Mouse (Mus musculus): ENCODE data around the gene Rap1b. TPM values are rescaled to one million over a fixed set of nuclear protein-coding genes. Genes with fewer than 3 reads are reported as not detected.

The Rap1b gene
- total RNA-seq, 1 experiment from 2014 or later = 126 TPM

DNA sequence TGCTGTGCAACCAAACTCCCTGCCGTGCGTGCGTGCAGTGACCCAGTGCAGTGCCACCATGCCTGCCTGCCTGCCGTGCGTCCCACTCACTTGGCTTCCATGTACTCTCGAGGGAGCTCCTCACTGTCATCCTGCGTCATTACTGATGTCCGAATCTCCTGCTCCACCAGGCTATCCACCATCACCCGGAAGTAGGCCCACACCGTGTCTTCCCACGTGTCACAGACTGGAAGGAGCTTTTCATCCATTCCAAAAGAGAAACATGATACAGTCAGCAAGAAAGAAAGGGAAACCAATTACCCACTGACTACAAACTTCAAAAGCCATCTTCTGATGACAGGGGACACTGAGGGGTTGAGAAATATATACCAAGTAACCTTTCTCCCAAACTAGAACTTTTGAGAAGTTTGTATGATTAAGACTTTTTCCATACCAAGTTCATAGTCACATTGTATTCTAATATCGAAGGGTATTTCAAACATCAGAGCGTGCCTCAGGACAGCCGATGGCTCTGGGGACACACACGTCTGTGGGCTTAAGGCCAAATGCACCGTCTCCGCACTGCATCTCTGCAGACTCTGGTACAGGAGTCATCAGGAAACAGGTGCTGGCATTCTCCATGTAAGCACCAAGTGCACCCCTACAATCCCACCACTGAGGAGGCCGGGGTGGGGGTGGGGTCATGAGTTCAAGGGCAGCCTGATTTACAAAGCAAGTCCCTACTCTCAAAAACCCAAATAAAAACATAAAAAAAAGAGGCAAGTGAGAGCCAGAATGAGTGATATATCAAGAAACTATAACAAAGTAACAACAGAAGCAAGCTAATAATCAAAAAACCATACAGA lies 75.3 kb downstream of the Rap1b start:
- no peak for DNase-seq

DNA sequence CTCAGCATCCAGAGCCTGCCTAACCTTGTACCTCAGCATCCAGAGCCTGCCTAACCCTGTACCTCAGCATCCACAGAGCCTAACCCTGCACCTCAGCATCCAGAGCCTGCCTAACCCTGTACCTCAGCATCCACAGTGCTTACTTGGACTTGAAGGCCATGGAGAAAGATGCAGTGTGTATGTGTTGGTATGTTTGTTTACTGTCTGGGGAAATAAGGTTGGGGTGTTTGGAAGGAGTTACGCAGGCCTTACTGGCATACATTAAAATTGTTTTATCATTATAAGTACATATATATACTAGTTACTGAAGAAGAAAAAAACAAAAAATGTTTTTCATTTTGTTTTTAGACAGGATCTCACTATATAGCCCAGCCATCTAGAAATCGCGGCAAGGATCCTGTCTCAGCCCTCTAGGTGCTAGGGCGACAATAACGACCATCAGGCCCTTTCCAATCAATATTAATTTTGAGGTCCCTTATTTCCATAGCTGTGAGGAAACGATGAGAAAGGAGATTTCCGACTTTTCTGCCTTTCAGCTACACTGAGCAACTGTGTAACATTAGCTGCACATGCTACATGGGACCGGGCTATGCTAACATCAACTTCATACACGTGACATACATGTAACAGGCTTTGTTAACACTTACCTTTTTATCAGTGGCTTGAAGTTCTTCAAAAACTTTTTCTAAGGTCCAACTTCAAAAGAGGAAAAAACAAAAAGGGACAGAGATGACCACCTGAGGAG lies 76.1 kb downstream of the Rap1b start:
- DNase-seq = no peak

DNA sequence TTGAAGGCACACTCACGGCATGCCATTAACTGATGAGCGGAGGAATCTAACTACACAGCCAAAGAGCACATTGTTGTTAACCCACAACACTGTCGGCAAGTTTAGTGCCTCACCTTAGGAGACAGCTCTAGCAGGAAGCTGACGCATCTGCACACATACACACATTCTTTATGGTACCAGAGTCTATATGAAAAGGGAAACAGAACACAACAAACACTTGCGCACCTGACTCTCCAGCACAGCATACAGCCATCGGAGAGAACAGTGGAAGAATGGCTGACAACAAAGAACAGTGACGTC lies 77.7 kb downstream of the Rap1b start:
- no peak for DNase-seq

DNA sequence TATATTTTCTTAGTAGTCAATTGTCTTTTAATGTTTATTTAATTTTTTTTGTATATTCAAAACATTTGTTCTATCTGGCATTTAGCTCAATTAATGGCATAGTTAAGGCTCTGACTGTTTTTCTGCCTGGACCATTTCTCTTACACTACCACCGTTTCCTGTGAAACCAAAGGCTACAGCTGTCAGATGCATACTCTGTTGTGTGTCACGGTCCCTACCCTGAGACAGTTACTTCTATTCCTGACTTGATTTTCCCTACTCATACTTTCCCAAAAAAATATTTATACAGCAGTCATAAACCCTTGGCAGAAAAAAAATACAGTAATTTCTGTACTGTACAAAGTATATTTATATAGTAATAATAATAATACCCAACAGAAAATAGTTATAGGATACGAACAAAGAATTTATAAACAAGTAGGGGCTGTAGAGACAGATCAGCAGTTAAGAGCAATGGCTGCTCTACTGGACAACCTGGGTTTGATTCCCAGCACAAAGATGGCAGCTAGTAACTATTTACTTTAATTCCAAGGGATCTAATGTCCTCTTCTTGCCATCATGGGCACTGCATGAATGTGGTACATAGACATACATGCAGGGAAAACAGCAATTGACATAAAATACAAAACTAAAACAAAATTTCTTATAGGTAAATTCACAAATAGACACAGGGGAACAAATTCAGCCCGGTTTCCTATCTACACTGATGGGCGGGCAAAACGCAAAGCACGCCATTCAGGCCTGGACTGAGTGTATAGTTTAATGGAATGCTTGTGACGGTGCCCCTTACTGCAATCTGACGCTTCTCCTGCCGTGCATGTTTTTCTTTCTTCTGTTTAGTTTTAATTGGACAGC lies 78.3 kb downstream of the Rap1b start:
- DNase-seq = no peak

DNA sequence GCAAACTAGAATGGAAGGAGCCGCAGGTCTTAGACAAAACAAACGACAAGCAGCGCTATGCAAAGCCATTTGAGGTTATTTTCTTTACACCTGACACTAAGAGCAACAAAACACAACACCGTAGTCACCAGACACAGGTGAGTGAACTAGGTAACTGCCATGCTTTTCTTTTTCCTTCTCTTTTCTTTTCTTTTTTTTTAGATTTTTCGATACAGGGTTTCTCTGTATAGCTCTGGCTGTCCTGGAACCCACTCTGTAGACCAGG lies 79.0 kb downstream of the Rap1b start:
- DNase-seq = no peak

DNA sequence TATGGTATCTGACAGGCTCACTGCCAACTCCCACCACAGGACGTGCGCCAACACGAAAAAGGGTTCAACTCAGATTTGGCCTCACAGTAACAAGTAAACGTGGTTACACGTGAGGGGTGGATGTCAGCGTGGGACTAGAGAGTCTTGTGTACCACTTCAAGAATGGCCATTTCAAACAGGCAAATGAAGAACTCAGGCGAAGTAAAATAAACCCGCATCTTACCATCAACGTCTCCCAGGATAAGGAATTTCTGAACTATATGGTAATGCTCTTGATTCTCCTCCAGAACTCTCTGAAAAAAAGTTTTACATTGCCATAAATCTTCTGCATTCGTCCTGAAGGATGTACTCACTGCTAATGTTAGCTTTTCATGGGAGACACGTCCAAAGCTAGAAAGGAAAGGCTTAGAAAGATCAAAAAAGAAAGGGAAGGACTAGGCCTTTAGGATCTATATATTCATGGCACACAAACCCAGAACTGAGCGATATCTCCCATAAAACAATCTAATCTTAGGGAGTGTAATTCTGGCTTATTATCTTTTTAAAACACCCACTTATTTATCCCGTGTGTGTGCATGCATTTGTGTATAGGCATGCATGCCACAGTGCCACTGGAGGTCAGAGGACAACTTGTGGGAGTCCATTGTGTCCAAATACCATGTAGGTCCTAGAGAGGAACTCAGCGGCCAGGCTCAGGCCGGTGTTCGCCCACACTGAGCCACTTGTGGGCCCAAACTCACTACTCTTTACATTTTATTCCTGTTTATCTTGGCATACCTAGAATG lies 79.5 kb downstream of the Rap1b start:
- DNase-seq = no peak

DNA sequence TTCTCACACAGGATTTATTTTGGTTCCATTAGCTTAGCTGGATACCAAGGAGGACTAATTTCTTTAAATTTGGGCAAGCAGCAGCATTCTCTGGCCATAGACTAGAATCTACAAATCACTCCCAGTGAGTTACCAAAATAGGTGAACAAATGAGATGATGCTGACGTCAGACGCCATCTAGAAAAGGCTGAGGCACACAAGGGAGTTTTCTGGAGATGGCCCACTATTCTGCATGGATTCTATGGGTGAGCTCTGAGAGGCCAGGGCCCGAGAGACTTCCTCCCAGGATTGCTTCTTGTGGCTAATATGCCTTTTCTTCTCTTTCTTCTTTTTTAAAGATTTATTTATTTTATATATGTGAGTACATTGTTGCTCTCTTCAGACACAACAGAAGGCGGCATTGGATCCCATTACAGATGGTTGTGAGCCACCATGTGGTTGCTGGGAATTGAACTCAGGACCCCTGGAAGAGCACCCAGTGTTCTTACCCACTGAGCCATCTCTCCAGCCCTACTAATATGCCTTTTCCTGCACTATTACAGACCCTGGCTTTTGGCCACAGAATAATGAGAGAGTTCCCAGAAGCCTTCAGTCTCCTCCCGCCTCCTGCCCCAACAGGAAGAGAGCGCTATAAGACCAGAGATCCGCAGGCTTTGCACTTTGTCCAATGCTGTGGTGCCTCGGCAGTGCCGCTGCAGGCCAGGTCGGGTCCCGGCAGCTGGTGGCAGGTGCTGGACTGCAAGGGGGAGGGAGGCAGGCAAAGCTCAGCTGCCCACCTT lies 80.5 kb downstream of the Rap1b start:
- no peak for DNase-seq

DNA sequence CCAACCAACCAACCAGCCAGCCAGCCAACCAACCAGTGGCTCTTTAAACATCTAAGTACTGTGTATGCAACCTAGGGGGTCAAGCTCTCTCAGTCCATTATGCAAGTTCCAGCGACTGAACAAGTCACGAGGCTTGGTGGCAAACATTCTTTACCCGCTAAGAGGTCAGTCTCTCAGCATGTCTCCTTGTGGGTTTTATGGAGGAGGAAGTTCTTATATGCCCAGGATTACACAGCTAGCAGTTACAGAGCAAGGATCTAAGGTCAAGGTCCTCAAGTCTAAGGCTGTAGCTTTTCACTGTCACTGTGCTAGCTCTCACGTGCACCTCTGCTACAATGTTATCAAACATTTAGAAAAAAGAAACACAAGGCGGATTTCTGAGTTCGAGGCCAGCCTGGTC lies 81.2 kb downstream of the Rap1b start:
- no peak for DNase-seq

Other genes starting within 250 kb of the Rap1b start
- gene Cpm, start 216.5 kb downstream of the Rap1b start, total RNA-seq (2021) = 23.7 and 28.6 TPM in 2 replicates
- gene Mdm2, start 135.3 kb downstream of the Rap1b start, total RNA-seq (2021) = 42.6 and 53.7 TPM in 2 replicates
- 10.3 and 13.4 TPM in 2 replicates for gene Slc35e3, start 99.7 kb downstream of the Rap1b start, total RNA-seq (2021)
- gene Nup107, start 53.3 kb downstream of the Rap1b start, total RNA-seq (2021) = 14.0 and 14.8 TPM in 2 replicates